Mouse (Mus musculus): Measurements from ENCODE around the gene Hmga1b. TPM values are rescaled to one million over a fixed set of nuclear protein-coding genes. Genes with fewer than 3 reads are reported as not detected.
A peak's percentile ranks its signal among the peaks of the same experiment; 100 is the strongest.
"Not testable (repeated sequence)": the region's sequence is repeated elsewhere in the genome, so short reads cannot be mapped to it uniquely, and the experiment has no call there.

Gene Hmga1b
- polyA plus RNA-seq, 1 experiment from 2014 or later = 2.1 TPM

DNA sequence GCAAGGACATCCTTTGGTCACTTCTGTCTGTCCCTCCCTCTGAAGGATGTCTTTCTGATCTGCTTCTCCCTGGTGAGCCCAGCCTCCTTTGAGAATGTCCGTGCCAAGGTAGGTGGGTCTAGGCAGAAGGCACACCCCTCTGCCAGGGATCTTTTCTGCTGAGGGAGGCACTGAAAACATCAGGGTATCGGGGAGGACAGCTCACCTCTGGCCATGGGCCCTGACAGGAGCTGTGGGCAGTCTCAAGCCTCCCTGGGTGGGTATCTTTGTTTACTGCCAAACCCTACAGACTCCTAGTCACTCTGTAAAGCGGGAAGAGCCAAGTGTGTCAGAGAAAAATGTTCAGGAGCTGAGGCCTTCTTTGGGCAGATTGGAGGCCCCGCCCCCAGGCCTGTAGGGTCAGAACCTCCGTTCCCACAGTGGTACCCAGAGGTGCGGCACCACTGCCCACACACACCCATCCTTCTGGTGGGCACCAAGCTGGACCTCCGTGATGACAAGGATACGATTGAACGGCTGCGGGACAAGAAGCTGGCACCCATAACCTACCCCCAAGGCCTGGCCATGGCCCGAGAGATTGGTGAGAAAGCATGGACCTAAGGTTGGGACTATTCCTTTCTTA, 39.7 kb upstream of the Hmga1b start:
- peaks cover 22% of the 10 kb centered on the region; the same call in 1 of the 2 replicates for H3K36me3 ChIP-seq
- peaks cover 27% of the 10 kb centered on the region for H3K4me1 ChIP-seq (replicated peaks)
- H3K27me3 ChIP-seq = peaks cover 49% of the 10 kb centered on the region
- H3K9me3 ChIP-seq (replicated peaks) = no peaks in the 10 kb centered on the region
- H3K4me2 ChIP-seq = no peak overlapping the region
- ATAC-seq (replicated peaks; ENCODE audit: insufficient number of reproducible peaks, insufficient read depth, low FRiP score, low read depth) = no peak
- WGBS = 86% methylated on average over 11 of the region's 11 CpGs
- H3K9ac ChIP-seq = no peak overlapping the region
- H3K4me3 ChIP-seq = no peak overlapping the region
- no peak overlapping the region for H3K27ac ChIP-seq

DNA sequence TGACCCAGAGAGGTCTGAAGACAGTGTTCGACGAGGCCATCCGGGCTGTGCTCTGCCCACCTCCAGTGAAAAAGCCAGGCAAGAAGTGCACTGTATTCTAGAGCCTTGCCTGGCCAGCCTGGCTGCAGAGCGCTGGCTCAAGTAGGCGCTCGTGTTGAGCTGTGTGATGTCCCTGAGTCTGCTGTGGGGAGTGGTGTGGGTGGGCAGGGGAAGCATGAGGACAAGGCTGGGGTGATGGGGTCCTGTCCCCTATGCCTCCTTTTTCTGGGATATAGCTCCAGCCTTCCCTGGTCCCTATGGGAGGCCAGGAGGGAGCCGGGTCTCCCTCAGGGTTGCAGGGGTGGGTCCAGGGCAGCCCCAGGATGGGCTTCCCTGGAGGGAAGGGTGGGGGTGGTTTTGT, 39.1 kb upstream of the Hmga1b start:
- no peak overlapping the region for H3K27ac ChIP-seq
- peaks cover 53% of the 10 kb centered on the region for H3K27me3 ChIP-seq
- H3K4me3 ChIP-seq = no peak overlapping the region
- H3K4me2 ChIP-seq = no peak overlapping the region
- peaks cover 27% of the 10 kb centered on the region for H3K4me1 ChIP-seq (replicated peaks)
- no peak overlapping the region for H3K9ac ChIP-seq
- peaks cover 16% of the 10 kb centered on the region; the same call in 1 of the 2 replicates for H3K36me3 ChIP-seq
- H3K9me3 ChIP-seq (replicated peaks) = no peaks in the 10 kb centered on the region
- 85% methylated on average over 7 of the region's 7 CpGs for WGBS
- no peak for ATAC-seq (replicated peaks; ENCODE audit: insufficient number of reproducible peaks, insufficient read depth, low FRiP score, low read depth)

DNA sequence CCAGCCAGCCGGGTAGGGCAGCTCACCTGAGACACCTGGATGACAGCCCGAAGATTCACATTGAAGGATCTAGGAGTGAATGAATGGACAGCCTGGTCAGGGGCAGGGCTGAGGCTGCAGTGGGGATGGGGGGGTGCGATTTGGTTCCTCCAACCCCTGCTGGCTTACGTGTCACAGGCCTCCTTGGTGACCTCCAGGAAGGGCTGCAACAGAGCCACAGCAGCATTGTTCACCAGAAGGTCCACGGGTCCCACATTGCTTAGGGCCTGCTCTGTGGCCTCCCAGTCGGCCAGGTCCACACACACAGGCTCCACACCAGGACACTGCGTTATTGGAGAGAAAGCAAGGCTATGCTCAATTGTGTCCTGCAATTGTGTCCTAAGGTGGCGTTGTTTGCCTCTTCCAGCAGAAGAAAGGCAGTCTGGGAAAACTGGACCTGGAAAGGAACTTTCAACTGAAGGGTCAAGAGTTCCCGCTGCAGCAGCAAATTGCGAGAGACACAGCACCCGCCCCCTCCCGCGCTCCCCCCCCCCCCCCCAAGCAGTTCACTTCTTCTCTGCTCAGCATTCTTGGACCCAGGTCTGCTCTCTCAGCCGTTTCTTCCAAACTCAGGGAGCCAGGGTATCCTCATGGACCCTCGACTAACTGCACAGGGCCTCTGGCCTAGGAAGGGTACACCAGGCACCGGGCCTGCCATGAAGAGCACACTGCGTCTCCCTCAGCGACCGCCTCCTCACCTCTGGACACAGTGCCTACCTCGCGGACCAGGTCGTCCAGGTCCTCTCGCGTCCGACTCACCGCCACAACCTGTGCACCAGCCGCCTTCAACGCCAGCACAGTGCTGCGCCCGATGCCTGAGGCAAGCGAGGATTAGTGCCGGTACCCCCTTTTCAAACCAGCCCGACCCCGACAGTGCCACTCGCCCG, 36.1 kb upstream of the Hmga1b start:
- WGBS = 20% methylated on average over 35 of the region's 36 CpGs
- H3K4me2 ChIP-seq = peak overlapping the region; percentile 86
- H3K9ac ChIP-seq = peak overlapping the region; percentile 61
- no peak overlapping the region for H3K27ac ChIP-seq
- H3K36me3 ChIP-seq = no peaks in the 10 kb centered on the region
- H3K9me3 ChIP-seq (replicated peaks) = no peaks in the 10 kb centered on the region
- peaks cover 58% of the 10 kb centered on the region for H3K27me3 ChIP-seq
- peak overlapping the region; percentile 67 for H3K4me3 ChIP-seq
- peak; percentile 8; the same call in 1 of the 2 replicates for ATAC-seq (replicated peaks; ENCODE audit: insufficient number of reproducible peaks, insufficient read depth, low FRiP score, low read depth)
- H3K4me1 ChIP-seq (replicated peaks) = peaks cover 16% of the 10 kb centered on the region

DNA sequence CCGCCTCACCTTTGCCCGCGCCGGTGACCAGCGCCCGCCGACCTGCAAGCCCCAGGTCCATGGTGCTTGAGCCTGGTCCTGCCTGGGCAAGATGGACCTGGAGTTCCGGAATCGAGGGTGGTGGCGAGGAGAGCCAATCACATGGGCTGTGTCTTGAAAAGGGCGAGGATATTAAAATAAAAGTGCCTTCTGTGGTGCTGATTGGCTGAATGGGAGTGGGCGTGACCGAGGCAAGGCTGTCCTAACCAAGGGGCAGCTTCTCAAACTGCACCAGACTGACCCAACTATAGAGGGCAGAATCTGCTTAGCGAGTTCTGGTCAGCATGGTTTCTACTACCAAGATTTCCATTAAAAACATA, 35.4 kb upstream of the Hmga1b start, which contains the start of gene Dcxr:
Dcxr (minus strand) TSS at position 113 of the 359 bp plus-strand sequence.
- peak; percentile 86 for ATAC-seq (replicated peaks; ENCODE audit: insufficient number of reproducible peaks, insufficient read depth, low FRiP score, low read depth)
- WGBS = under 1% methylated on average over 14 of the region's 14 CpGs
- H3K4me2 ChIP-seq = peak within 1 kb of the TSS; percentile 86
- peaks cover 52% of the 10 kb centered on the region for H3K27me3 ChIP-seq
- H3K27ac ChIP-seq = no peak within 1 kb of the TSS
- peak within 1 kb of the TSS; percentile 61 for H3K9ac ChIP-seq
- H3K36me3 ChIP-seq = no peaks in the 10 kb centered on the region
- H3K4me3 ChIP-seq = peak within 1 kb of the TSS; percentile 67
- no peaks in the 10 kb centered on the region for H3K9me3 ChIP-seq (replicated peaks)
- H3K4me1 ChIP-seq (replicated peaks) = peaks cover 11% of the 10 kb centered on the region

DNA sequence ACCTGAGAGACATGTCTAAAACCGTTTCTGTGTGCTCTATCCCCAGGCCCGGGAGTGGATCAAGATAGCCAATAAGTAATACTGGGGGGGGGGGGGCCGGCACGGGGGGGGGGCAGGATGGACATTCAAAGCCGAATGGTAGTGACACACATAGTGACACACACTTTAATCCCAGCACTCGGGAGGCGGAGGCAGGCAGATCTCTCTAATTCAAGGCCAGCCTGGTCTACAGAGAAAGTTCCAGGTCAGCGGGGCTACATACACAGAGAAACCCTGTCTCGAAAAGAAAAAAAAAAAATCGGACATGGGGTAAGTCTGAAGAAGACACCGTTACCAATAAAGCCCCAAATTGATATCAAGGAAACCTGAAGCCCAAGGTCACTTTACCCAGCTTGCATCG, 35.0 kb upstream of the Hmga1b start:
- no peak overlapping the region for H3K4me3 ChIP-seq
- H3K27me3 ChIP-seq = peaks cover 48% of the 10 kb centered on the region
- H3K36me3 ChIP-seq = no peaks in the 10 kb centered on the region
- peak overlapping the region; percentile 86; the same call in 1 of the 2 replicates for H3K4me2 ChIP-seq
- no peak for ATAC-seq (replicated peaks; ENCODE audit: insufficient number of reproducible peaks, insufficient read depth, low FRiP score, low read depth)
- peaks cover 15% of the 10 kb centered on the region for H3K4me1 ChIP-seq (replicated peaks)
- 64% methylated on average over 12 of the region's 12 CpGs for WGBS
- H3K27ac ChIP-seq = no peak overlapping the region
- no peaks in the 10 kb centered on the region for H3K9me3 ChIP-seq (replicated peaks)
- no peak overlapping the region for H3K9ac ChIP-seq

DNA sequence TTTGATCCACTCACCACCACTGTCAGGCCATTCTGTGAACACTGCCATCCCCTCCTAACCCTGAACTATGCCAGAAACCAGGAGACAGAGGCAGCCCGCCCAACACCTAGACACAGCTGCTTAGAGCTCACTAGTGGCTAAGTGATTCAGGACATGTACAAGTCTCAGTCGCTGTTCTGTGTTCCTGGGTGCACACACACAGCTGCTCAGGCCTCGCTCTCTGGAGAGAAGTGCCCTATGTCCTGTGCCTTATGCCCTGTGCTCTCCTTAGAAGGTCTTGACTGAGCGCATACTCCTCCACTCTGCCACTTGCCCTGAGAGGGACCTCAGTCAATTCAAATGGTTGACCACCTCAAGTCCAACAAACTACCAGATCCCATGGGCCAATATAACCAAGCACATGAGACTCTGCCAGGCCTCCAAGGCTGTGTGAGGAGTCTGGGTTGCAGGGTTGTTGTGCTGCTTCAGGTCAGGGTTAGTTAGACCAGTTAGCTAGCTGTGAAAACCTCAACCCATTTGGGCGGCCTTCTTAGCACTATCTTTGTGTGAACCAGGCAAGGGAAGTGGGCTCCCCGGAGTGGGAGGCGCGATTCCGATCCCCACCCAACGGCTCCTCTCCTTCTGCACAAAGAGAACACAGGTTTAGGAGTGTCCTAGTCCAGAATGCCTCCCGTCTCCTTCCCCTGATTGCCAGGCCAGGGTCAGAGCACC, 33.9 kb upstream of the Hmga1b start:
- 64% methylated on average over 11 of the region's 11 CpGs for WGBS
- no peak overlapping the region for H3K4me3 ChIP-seq
- H3K9ac ChIP-seq = no peak overlapping the region
- no peaks in the 10 kb centered on the region for H3K36me3 ChIP-seq
- H3K27me3 ChIP-seq = peaks cover 42% of the 10 kb centered on the region
- no peaks in the 10 kb centered on the region for H3K9me3 ChIP-seq (replicated peaks)
- peaks cover 15% of the 10 kb centered on the region for H3K4me1 ChIP-seq (replicated peaks)
- no peak overlapping the region for H3K27ac ChIP-seq
- ATAC-seq (replicated peaks; ENCODE audit: insufficient number of reproducible peaks, insufficient read depth, low FRiP score, low read depth) = no peak
- no peak overlapping the region for H3K4me2 ChIP-seq

DNA sequence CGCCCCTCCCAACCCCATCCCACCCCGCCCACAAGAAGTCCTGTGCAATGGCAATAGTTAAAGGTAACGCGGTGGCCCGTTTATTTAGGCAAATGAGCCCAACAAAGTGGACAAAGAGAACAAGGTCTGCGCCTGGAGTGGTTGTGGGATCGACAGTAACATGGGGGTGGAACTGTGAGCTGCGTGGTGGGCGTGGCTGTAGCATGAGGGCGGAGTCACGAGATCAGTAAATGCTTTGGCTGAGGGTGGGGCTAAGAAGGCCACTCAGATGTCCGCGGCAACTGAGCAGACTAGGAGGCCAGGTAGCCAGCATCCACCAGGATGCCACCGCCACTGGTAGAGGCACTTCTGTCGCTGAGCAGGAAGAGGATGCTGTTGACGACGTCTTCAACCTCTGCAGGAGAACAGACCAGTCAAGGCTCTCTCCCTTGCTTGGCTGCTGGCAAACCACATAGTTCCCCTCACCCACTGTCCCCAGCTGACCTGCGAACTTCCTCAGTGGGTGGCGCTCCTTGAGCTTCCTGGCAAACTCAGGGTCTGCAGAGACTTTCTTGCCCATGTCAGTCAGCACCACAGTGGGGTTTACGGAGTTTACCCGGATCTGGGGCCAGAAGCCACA, 33.1 kb upstream of the Hmga1b start:
- ATAC-seq (replicated peaks; ENCODE audit: insufficient number of reproducible peaks, insufficient read depth, low FRiP score, low read depth); H3K9ac ChIP-seq; H3K27ac ChIP-seq; H3K36me3 ChIP-seq; H3K4me3 ChIP-seq; H3K9me3 ChIP-seq (replicated peaks): not testable (repeated sequence)
- WGBS = 3% methylated on average over 17 of the region's 21 CpGs
- H3K4me2 ChIP-seq = peak overlapping the region; percentile 16; the same call in 1 of the 2 replicates
- peaks cover 38% of the 10 kb centered on the region for H3K27me3 ChIP-seq
- H3K4me1 ChIP-seq (replicated peaks) = peaks cover 15% of the 10 kb centered on the region

DNA sequence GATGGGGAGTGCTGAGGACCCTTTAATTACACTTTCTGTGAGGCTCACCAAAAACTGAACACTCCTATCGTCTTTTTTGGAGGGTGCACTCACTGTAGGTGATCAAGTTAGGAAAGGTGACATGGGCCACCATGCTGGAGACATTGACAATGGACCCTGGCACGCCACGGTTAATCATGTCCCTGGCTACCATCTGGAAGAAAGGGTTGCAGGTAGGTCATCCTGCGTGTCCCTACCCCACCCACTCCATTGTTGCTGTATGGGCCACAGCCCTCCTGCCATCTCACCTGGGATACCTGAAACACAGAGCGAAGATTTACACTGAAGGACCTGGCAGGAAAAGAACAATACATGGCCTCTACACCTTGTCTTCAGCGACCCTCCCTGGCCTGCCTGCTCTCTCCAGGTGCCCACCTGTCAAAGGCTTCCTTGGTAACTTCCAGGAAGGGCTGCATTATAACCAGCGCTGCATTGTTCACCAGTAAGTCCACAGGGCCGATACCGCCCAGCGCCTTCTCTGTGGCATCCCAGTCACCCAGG, 32.2 kb upstream of the Hmga1b start:
- Histone ChIP-seq H3K4me1 (replicated peaks) (peaks cover 15% of the 10 kb centered on the region), H3K4me3 (no peak overlapping the region), H3K9me3 (replicated peaks) (no peaks in the 10 kb centered on the region), H3K27me3 (peaks cover 31% of the 10 kb centered on the region), H3K9ac (no peak overlapping the region), H3K27ac (no peak overlapping the region), H3K4me2 (no peak overlapping the region), H3K36me3 (no peaks in the 10 kb centered on the region)
- no peak for ATAC-seq (replicated peaks; ENCODE audit: insufficient number of reproducible peaks, insufficient read depth, low FRiP score, low read depth)
- WGBS = 87% methylated on average over 10 of the region's 10 CpGs

DNA sequence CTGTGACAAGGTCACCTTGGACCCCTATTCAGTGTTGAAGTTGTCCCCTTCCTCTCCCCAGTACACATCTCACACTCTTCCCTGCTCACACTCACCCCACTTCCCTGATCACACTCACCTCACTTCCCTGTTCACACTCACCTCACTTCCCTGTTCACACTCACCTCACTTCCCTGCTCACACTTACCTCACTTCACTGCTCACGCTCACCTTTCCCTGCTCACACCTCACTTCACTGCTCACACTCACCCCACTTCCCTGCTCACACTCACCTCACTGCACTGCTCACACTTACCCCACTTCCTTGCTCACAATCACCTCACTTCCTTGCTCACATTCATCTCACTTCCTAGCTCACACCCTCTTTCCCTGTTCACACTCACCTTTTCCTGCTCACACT, 31.2 kb upstream of the Hmga1b start:
- Histone ChIP-seq H3K4me3 (no peak overlapping the region), H3K36me3 (no peaks in the 10 kb centered on the region), H3K4me1 (replicated peaks) (peaks cover 12% of the 10 kb centered on the region), H3K9ac (no peak overlapping the region), H3K9me3 (replicated peaks) (no peaks in the 10 kb centered on the region), H3K4me2 (no peak overlapping the region), H3K27ac (no peak overlapping the region), H3K27me3 (peaks cover 21% of the 10 kb centered on the region)
- ATAC-seq (replicated peaks; ENCODE audit: insufficient number of reproducible peaks, insufficient read depth, low FRiP score, low read depth) = no peak
- 97% methylated on average over 1 of the region's 1 CpGs for WGBS

DNA sequence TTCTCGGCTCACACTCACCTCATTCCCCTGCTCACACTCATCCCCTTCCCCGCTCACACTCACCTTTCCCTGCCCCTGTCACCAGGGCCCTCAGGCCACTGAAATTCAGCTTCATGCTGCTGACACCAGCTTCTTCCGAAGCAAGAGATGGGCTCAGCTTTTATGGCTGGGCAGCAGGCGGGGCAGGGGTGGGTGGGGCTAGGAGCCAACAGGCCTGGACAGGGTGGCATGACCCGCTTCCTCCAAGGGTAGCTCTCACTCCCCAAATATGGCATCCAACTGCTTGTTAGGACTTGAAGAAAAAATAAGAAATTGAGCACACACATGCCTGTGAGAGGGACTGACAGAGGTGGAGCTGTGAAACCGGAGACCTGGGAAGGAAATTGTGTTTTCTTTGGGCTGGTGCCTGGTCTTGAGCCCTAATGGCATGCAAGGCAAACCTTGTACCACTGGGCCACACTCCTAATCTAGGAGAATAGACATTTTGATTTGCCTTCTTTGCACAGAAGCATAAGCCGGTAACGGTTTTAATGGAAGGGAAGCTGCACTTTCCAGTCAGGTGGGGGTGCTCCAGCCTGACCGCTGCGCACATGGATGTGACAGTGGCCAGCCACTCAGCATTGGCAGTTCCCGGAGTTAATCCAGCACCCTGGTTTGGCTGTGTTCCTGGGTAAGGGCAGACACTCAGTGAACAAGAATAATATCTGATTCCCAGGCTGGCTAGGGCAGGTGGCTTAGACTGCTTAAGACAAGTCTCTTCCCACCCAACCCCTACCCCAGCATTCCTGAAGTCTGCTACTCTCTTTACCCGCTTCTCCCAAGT, 30.5 kb upstream of the Hmga1b start, which contains the start of gene Cbr2:
Cbr2 (minus strand) TSS at position 257 of the 823 bp plus-strand sequence.
- 58% methylated on average over 12 of the region's 12 CpGs for WGBS
- Histone ChIP-seq H3K9me3 (replicated peaks) (no peaks in the 10 kb centered on the region), H3K4me3 (no peak within 1 kb of the TSS), H3K36me3 (no peaks in the 10 kb centered on the region), H3K9ac (no peak within 1 kb of the TSS), H3K4me1 (replicated peaks) (peaks cover 6% of the 10 kb centered on the region), H3K27ac (peak within 1 kb of the TSS; percentile 49), H3K4me2 (no peak within 1 kb of the TSS), H3K27me3 (peaks cover 20% of the 10 kb centered on the region; the same call in 1 of the 2 replicates)
- no peak for ATAC-seq (replicated peaks; ENCODE audit: insufficient number of reproducible peaks, insufficient read depth, low FRiP score, low read depth)
